Mouse (Mus musculus): ENCODE results near the gene Tma7. TPM values are rescaled to one million over a fixed set of nuclear protein-coding genes. Genes with fewer than 3 reads are reported as not detected.

Gene Tma7
- total RNA-seq (2021): 100 to 1,000 TPM; 331 to 333 TPM
- long read RNA-seq, transcript Tma7-201 (4 exons, 944 nt): major isoform, 236 of 240 reads
- long read RNA-seq, partial matches to known transcripts: 3 of 240 reads
- long read RNA-seq, other reads (novel, unspliced or antisense): 1 of 240 reads

DNA sequence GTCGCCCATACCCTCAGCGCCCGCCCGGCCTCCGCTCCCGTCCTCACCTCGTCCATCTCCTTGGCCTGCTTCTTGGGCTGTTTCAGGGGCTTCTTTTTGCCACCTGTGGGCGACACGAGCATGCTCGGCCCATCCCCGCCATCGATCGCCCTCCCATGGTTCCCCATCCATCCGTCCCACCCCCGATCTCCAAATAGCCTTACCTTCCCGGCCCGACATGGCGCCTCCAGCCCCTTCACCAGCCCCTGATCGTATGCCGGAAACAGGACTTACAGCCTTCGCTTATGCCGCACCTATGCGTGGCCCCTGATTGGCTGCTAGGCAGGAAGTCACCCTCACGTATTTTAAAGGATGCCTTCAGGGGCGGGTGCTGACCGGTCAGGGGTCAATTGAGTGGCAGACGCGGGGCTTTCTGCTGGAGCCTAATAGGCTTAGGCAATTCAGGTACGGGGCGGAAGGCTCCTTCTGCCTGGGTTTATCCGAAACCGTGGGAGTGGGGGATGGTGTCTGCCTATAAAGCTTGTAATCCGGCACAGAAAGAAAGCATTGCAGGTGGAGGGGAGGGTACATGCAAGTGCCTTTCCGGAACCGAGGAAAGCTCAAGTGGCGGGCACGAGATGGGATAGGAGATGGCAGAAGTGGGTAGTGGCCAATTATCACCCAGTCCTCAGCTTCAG lies at the start of gene Tma7, which contains the start of gene Ccdc51:
TSS of gene Tma7 (minus strand) at position 464 of the 677 bp plus-strand sequence.
TSS of gene Ccdc51 (plus strand) at position 370 of the 677 bp plus-strand sequence.
- peak; percentile 74 to 85 for DNase-seq (ENCODE audit: low spot score in 2 of 2)

DNA sequence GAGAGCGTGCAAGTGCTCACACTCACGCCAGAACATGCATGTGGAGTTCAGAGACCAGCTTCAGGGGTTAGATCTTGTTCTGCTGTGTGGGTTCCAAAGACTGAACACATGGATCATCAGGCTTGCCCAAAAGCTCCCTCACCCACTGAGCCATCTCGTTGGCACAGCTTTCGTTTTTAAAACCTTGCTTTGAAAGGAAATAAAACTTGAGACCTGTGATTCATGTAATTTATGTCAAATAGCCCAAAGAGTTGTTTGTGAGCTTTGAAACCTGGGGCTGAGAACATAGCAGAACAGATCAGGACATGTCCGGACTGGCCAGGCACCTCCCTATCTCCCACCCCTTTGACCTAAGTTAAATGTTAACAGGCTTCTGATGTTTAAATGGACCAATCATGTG lies 47.7 kb upstream of the Tma7 start:
- no peak for DNase-seq (ENCODE audit: low spot score in 2 of 2)

DNA sequence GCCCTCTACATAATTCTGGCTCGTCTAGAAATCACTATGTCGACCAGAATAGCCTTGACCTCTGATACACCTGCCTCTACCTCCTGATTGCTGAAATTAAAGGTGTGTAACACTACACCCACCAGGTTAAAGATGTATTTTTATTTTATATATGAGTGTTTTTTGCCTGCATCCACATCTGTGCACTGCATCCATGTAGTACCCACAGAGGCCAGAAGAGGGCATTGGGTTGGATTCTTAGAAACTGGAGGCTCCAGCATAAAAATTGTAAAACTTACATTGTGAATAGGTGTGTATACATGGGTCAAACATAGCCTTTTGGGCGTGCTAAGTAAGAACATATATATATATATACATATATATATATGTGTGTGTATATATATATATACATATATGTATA lies 45.8 kb upstream of the Tma7 start:
- peak; percentile 53 to 59 for DNase-seq (ENCODE audit: low spot score in 2 of 2)

DNA sequence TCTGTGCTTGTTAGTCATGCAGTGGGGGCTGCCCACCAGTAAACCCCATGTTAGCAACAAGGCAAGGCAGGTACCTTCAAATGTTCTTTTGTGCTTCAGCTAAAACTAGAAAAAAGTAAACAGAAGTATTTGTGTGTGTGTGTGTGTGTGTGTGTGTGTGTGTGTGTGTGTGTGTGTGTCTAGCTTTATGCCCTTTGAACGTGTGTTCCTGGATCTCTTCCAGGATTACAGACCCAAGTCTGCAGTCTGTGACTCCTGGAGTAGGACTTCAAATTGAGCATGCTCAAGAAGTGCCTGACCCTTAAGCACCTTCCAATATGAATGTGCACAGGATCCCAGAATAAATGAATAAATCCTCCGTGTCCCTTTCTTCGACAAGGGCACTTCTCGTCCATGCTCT lies 44.7 kb upstream of the Tma7 start:
- no peak for DNase-seq (ENCODE audit: low spot score in 2 of 2)

DNA sequence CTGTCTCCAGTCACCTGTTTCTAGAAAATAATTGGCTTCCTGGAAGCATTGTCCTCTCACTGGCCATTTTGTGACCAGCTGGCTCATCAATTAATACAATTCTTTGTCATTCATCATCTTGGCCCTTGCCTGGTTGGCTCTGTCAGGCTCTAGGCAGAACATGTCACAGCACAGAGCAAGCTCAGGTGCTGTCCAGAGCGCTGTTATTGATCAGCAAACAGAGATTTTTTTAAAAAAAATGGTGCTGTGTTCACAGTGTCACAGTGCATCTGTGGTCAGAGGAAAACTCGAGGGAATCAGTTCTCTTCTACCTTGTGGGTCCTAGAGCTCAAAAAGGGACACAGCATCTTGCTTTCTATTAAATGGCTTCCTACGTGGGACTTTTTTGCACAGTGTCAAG lies 43.1 kb upstream of the Tma7 start:
- DNase-seq (ENCODE audit: low spot score in 2 of 2): no peak

DNA sequence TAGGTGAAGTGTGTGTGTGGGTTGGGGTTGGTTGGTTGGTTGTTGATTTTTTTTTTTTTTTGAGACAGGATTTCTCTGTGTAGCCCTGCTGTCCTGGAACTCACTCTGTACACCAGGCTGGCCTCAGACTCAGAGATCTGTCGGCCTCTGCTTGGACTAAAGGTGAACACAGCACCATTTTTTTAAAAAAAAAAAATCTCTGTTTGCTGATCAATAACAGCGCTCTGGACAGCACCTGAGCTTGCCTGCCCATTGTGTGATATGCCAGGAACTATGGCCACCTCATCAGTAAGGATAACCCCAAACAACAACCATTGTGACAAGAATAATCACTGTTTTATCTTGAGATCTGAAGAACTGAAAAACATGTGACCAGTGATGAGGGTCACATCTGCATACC lies 42.7 kb upstream of the Tma7 start:
- DNase-seq (ENCODE audit: low spot score in 2 of 2): no peak

DNA sequence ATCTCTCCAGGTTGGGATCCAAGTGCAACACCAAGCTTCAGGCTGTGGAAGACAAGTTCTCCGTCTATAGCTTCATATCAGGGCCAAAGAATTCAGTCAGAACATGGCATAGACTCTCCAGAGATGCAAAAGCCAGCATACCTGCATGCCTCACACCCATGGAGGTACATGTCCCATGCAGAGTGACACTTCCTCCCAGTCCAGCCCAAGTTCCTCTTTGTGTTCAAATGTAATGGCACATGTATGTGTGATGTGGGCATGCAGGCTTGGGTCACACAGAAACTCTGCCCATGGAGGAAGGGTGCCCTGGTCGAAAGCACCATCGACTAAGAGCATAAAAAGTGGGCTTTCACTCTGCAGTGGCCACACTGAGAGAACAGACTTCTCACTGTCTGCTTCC lies 41.8 kb upstream of the Tma7 start:
- no peak for DNase-seq (ENCODE audit: low spot score in 2 of 2)

DNA sequence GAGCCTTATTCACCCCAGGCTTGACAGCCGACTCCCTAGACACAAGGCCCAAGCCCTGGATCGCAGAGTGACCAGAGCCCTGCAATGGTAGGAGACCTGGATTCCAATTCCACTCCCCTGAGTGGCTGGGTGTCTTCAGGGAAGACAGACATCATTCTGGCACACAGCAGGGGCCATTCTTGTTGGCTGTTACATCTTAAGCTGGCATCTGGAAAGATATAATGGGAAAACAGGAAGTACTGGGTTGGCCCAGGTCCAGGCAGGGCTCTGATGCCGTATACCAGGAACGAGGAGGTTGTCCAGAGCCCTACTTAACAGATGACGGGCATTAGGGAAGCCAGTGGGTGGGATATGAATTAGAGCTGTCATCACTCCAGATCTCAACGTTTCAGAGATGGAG lies 40.9 kb upstream of the Tma7 start:
- DNase-seq (ENCODE audit: low spot score in 2 of 2): no peak

DNA sequence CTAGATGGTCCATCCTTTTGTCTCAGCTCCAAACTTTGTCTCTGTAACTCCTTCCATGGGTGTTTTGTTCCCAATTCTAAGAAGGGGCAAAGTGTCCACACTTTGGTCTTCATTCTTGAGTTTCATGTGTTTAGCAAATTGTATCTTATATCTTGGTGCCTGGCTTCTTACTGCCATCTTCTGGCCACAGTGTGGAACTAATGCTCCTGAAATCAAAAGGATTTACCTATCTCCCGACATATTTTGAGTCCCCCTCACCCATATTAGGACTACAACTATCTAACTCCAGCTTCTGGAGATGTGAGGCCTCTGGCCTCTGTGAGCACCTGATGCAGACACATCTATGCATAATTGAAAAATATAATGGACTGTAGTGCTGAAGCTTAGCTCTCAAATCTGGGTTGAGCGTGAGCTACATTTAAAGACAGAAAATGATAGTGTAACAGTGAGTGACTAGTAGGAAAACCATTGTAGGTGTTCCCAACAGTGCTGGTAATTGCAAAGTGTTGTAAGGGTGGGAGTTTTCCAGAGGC lies 40.2 kb upstream of the Tma7 start:
- DNase-seq (ENCODE audit: low spot score in 2 of 2): peak; percentile 49 to 61

DNA sequence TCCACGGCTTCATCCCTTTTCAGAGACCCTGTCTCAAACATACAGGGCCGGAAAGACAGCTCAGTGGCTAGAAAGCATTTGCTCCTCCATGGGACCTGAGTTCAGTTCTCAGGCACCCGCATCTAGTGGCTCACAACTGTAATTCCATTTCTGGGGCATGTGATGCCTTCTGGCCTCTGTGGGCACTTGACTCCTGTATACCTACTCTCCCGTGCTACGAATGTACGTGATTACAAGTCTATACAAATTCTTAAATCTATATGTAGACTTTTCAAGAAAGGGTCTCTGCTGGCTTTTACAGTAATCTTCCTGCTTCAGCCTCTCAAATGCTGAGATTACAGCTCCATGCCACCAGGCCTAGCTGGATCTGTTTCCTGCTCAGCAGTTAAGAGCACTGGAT lies 38.6 kb upstream of the Tma7 start:
- no peak for DNase-seq (ENCODE audit: low spot score in 2 of 2)

DNA sequence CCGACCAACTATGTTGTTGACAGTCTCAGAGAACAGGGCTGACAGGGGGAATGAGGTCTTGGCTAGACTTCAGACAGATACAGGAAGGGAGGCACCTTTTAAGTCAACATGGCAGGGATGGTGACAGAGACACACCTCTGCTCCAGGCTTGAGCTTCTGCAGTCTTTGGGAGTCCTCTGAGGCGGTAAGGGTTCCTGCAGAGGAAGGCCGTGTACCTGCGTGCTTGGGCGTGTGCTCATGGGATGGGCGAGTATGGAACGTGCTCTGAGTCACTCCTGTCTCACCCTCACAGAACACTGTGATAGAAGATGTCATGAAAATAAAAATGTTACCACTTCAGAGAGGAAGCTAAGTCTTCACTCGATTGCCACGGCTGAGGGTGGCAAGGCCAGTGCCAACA lies 37.2 kb upstream of the Tma7 start:
- no peak for DNase-seq (ENCODE audit: low spot score in 2 of 2)

DNA sequence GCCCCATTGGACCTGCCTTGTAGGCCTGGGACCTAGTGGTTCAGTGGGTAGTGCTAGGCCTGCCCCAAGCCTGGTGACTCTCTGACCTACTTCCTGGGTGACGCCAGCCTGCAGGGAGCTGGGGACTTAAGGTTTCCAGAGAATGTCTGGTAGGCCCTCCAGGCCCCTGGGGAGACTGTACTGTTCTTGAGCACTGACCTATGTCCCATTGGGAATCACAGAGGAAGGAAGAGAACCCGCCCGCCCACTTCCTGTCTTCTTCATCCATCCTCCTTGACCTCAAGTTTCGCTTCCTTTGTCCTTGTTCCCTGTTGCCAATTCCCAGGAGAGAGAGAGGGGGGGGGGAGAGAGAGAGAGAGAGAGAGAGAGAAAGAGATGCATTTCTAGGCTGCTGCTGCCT lies 35.7 kb upstream of the Tma7 start:
- no peak for DNase-seq (ENCODE audit: low spot score in 2 of 2)

DNA sequence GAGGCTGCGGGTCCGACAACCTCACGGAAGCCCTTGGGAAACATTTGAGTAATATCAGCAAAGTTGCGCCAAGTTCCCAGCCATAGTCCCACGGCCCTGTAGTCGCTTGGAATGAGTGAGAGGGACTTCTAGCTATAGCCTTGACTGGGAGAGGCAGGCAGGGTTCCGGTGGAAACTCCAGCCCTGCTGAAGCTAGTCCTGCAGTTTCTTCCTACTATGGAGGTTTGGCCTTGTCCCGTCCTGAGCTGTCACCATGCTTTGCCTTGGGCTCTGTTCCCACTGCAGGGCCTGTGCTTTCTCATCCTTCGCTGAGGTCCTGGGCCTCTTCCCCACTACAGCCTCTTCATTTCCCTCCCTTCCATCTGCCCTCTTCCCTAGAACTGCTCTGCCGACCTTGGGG lies 33.8 kb upstream of the Tma7 start:
- no peak for DNase-seq (ENCODE audit: low spot score in 2 of 2)

DNA sequence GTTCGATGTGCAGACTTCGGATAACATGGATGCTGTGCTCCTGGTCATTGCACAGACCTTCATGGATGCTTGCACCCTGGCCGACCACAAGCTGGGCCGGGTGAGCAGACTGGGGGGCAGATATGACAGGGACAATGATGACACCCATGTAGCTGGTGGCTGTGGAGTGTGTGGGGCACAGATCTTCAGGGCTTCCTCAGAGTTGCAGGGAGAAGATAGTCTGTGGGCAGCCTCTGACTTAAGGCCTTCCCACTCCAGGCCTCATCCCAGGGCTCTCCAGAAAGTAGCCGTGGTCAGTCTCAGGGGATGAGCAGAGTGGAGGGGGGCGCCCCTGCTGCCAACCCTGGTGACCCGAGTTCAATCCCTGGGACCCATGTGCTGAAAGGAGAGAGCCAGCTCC lies 32.5 kb upstream of the Tma7 start:
- DNase-seq (ENCODE audit: low spot score in 2 of 2): no peak

DNA sequence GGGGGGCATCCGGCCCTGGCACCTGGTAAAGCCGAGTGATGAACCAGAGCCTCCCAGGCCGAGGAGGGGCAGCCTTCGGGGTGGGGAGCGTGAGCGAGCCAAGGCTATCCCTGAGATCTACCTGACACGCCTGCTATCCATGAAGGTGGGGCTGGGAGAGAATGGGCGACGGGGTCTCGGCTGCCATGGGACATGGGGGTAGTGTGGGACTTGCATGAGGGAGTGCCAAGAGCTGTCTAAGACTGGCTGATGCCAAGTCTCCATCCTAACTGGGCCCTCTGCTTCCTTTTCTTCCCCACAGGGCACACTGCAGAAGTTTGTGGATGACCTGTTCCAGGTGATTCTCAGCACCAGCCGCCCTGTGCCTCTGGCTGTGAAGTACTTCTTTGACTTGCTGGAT lies 31.9 kb upstream of the Tma7 start:
- no peak for DNase-seq (ENCODE audit: low spot score in 2 of 2)

DNA sequence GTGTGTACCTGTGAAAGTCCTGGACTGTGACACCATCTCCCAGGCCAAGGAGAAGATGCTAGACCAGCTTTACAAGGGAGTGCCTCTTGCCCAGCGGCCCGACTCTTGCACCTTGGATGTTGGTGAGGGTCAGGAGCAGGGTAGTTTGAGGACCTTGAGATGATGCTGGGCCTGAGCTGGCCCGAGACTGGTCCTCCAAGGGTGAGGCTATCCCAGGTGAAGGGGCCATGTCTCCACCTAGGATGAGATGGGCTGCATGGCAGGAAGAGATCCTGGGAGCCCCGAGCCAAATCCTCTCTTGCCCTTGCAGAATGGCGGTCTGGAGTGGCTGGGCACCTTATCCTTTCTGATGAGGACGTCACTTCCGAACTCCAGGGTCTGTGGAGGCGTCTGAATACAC lies 30.9 kb upstream of the Tma7 start:
- DNase-seq (ENCODE audit: low spot score in 2 of 2): no peak

DNA sequence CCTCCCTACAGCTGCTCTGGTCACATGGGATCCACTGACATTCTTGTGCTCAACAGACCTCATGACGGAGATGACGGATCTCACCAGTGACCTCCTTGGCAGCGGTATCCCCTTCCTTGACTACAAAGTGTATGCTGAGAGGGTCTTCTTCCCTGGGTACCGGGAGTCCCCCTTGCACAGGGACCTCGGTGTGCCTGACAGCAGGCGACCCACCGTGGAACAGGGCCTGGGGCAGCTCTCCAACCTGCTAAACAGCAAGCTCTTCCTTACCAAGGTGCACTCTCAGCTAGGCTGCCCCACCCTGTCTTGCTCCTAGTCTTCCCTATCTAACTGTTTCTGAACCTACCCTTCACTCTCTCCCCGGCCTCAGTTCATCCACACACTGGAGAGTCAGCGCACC lies 29.2 kb upstream of the Tma7 start:
- no peak for DNase-seq (ENCODE audit: low spot score in 2 of 2)

DNA sequence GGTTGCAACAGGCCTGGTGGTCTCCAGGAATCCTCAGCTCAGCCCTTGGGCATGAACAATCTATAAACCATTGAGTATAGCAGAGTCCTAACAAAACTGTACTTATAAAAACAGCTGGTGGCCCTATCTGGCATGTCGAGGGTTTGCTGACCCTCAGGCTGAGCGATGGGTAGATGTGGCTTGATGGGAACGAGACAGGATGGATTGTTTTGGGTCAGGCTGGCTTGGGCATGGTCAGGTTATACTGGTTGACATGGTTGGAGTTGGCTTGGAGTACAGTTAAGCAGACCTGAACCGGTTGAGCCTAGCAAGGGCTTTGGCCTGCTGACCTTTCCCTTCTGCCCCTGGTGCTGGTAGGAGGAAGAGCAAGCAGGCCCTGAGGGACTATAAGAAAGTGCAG lies 28.7 kb upstream of the Tma7 start:
- DNase-seq (ENCODE audit: low spot score in 2 of 2): no peak

DNA sequence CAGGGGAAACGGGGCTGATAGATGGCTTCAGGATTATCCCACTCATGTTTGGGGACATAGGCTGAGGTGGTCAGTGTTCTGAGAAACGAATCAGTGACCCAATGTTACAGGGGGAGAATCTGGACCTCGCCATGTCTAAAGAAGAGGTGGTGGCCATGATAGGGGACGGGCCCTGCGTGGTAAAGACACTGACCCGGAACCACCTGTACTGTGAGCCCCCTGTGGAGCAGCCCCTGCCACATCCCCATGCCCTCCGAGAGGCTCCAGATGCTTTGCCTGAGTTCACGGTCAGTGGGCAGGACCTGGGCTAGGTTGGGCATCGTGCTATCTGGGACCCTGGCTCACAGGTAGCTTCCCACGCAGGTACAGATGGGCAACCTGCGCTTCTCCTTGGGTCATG lies 27.9 kb upstream of the Tma7 start:
- no peak for DNase-seq (ENCODE audit: low spot score in 2 of 2)

DNA sequence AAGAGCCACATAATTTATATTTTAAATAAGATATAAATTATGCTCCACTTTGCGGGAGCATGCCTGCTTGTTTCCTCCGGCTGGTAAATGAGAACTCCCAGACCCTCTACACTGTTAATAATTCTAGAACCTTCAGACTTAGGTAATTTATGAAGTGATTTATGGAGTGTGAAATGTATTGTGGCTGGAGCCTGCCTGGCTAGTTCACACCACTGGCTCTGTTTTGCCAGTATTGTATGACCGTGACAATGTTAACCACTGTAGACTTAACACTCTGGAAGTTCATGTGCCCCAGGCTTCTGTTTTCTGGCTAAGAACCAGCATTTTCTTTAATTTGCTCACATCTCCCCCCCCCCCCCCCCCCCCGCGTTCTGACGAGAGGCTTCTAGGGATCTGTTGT lies 25.0 kb upstream of the Tma7 start:
- no peak for DNase-seq (ENCODE audit: low spot score in 2 of 2)

DNA sequence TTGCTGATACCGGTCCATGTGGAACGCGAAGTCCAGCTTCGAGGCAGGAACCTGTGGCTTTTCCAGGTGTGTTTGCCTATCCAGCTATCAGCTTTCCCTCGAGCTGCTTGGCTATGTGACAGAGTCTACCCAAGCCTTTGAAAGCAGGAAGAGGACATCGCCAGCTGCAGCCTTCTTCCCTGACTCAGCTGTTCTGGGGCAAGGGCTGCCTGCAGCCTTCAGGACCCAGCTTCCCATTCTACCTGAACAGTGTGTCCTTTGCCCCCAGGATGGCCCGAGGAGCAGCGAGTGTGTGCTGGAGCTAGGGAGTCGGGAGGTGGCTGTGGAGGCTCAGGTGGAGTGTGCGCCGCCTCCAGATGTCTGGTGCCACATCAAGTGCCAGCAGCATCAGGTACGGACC lies 23.3 kb upstream of the Tma7 start:
- no peak for DNase-seq (ENCODE audit: low spot score in 2 of 2)

DNA sequence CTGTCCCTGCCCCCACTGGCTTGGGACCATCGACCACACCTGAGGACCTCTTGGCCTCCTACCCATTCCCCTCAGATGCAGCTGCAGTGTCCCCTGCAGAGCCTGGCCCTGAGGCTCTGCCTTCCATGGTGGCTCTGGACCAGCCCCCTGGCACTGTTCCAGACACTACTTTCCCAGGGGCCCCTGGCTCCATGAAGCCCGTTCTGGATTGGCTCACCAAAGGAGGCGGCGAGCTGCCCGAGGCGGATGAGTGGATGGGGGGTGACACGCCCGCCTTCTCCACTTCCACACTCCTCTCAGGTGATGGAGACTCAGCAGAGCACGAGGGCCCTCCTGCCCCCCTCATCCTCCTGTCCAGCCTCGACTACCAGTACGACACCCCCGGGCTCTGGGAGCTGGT lies 22.6 kb upstream of the Tma7 start:
- DNase-seq (ENCODE audit: low spot score in 2 of 2): peak; percentile 55 to 74

DNA sequence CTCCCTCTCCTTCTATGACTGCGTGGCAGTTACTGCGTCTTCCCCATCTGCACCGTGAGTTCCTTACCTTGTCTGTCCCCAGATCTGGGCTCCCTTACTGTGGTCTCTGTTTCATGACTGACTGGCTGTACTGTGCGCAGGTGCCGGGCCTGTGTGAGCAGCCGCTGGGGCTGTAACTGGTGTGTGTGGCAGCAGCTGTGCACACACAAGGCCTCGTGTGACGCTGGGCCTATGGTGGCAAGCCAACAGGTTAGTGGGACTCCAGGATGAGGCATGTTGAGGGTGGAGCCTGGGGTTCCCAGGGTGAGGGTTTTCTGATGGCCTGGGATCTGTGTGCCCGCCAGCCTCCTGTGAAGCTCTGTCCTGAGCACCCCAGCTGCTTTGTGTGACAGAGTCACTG lies 21.7 kb upstream of the Tma7 start:
- DNase-seq (ENCODE audit: low spot score in 2 of 2): no peak

All from layer of hippocampus, postnatal 10 days (tissue).